Mouse (Mus musculus) stomach, postnatal 0 days (tissue): ENCODE data around the gene Ascc1.
A peak's percentile ranks its signal among the peaks of the same experiment; 100 is the strongest.

ENCODE experiments used
- CTCF ChIP-seq: IDR thresholded peaks from 2 replicates; pipeline ENCODE4 v1.5.1; 2016; ENCODE audit warnings: antibody characterized with exemption, low read depth, mild to moderate bottlenecking, moderate library complexity
- EP300 ChIP-seq: optimal IDR thresholded peaks from 2 replicates; pipeline ENCODE3; 2016; ENCODE audit warnings: antibody characterized with exemption

- TF ChIP-seq CTCF, result peak; percentile 80
- no peak for TF ChIP-seq EP300
Measured at GRCm38 (mm10) chr10:60066524-60066923, 63.9 kb downstream of the Ascc1 start.
